Mouse (Mus musculus) monocyte, adult 2 months (primary cell): ENCODE results near the gene Pate2.

ENCODE experiments used
- DNase-seq, 2 experiments: peaks; one replicate each; pipeline ENCODE4 v3.0.0; 2022; ENCODE audit warnings: low spot score in 2 of 2, low read depth in 1 of 2

Pate2 gene

DNA sequence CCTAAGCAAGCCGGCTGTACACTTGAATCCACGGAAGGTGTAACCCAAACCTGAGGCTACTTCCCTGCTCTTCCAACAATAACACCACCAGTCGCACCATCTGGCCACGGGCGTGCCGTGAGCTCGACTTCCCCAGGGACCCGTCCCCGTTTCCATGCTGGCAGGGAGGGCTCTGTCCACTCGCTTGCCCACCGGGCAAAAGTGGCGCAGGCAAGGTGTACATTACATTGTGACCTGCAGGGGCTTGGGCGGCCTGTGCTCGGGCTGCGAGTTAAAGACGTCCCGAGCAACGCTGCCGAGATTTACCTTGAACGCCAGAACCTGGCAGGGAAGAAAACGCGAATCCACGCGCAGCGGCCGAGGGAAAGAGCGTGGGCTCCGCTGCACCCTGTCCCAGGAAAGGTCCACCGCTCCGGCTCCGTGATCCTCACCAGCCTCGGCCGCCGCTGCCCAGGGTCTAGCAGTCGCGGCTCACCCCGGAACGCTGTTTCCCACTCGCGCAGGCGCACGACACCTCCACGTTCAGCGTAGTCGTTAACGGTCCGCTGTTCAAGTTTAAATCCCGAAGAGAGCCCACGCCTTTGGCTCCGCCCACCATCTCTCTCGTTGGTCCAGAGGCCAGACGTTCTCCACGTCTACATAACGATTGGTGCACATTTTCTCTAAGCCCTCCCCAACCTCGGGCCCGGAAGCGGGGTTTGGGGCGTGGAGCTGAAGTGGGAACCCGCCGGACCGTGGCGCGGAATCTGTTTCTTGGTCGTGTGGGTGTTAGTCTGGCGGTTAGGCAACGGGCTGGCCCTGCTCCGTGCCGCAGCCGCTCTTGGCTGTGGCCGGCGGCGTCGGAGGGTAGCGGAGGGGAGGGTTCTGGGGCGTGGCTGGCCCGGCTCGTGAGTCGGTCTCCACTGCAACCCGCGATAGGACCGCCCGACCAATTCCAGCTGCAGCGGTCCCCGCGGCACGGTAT is at the start of gene Pate2, which contains the start of gene Hyls1:
Pate2 (plus strand) TSS at position 714 of the 964 bp plus-strand sequence.
Hyls1 (minus strand) TSS at position 828 of the 964 bp plus-strand sequence.
- peak; percentile 86 for DNase-seq

DNA sequence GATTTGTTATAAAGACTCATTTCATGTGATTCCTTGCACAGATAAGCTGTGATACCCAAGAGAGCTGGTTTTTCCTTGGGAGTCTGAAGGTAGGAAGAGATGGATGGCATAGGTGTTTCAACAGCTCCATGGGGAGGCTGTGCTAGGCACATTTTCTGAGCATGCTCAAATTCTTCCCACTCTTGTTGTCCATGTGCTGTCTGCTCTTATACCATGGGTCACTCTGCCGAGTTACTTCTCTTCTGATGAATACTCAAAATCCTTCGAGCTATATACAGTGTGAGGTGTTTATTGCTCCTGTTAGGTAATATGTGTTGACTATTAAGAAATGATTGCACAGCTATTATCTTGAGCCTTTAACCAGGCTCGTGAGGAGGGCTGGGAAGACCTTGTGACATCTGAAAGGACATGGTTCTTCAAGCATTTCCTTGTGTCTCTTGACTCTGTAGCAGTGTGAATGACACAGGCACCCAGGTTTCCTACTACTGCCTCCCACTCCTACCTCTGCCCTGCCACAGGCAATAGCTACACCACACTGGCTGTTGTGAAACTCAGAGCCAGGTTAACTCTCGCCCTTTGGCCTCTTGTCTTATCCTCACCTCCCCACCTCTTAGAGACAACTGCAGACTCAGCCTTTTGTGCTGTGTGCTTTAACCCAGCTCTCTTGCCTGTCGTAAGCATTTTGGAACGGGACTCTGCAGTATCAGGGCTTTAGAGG is 49.3 kb upstream of the Pate2 start:
- DNase-seq: no peak

DNA sequence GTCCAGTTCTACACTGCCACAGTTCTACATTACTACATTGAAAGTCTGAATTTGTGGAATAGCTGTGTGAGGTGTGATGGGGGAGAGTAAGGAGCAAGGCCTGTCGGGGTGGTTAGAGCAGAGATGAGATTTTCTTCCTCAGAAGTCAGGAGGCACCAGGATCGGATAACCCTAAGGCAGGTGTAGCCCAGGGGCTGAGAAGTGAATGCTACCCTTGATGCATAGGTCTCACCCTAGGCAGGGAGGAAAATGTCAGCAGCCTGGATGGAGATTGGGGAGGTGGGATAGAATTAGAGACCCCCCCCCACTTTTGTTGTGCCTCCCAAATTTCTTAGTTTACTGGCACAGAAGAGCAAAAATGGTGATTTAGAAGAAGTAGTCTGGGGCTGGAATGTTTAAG is 47.8 kb upstream of the Pate2 start:
- DNase-seq: no peak

DNA sequence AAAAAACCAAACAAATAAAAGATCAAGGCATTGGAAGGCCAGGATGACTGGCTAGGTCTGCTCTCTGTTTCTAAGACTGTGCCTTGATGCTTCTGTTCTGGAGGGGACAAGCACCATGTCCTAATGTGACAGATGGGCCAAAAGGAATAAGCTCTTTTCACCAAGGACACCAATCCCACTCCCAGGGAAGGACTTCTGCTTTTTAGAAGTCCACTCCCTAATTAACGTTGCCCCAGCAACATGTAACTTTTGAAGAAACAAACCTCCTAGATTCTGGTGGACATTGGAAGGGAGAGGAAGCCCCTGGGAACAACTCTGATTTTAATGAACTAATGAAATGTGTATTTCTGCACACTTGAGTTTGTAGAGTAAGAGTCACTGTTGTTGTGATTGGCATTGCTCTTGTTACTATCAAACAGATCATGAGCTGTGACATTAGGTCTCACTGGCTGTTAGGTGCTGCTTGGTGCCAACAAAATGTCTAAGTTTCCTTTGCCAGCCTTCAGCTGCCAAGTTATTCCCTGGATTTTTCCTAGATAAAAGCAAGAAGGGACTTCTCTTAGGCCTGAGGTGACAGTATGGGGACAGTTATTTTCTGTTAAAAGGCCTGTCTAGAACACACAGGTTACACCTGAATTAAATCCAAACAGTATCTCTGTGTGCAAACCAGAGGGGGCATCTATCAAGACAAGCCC is 47.1 kb upstream of the Pate2 start:
- no peak for DNase-seq

DNA sequence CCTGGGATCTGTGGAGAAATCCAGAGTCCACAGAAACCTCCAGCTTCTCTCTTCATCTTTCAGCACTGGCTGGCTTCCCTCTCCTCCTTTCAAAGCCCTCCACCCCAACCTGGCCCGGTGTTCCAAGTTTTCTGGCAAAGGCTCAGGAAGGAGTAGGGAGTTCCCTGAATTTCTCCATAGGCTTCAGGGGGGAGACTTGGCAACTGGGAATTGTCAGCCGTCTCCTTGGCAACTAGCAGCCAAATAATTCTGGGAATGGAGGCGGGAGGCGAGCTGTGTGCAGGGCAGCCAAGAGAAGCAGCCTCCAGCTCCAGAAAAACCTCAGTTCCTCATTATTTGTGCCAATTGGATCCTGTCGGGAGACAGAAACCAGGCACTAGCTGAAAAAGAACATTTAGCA is 46.5 kb upstream of the Pate2 start:
- no peak for DNase-seq

DNA sequence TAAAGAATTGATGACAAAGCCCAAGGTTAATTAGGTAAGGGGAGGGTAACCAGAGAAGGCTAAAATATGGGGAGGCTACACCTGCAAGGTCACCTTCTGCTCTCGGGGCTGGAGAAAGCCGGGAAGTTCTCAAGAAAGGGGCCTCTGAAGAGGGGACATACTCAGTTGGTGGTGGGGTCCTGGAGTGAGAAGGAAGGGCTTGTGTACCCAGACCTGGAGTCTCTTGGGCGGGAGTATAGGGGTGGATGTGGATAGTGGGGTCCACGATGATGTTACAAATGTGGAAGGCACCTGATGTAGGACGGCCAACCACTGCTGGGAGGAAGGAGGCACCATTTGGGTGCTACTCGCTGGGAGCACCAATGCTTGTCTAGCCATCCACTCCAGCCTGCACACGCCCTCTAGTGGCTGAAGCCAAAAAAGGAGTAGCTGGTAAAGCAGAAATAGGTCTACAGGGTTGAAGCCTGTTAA is 46.1 kb upstream of the Pate2 start:
- no peak for DNase-seq

DNA sequence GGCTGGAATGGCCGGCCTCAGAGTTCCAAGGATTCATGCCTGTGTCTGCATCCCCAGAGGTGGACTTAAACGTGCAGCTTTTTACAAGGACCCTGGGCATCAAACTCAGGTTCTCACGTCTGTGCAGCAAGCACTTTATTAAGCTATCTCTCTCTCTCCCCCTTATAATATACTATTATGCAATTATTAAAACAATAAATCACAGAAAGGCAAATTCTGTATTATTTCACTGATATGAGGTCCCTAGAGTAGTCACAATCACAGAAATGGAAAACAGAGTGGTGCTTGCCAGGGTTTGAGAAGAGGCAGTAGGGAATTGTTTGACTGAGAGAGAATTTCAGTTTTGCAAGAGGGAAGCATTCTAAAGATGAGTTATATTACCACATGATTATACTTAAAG is 40.9 kb upstream of the Pate2 start:
- no peak for DNase-seq

DNA sequence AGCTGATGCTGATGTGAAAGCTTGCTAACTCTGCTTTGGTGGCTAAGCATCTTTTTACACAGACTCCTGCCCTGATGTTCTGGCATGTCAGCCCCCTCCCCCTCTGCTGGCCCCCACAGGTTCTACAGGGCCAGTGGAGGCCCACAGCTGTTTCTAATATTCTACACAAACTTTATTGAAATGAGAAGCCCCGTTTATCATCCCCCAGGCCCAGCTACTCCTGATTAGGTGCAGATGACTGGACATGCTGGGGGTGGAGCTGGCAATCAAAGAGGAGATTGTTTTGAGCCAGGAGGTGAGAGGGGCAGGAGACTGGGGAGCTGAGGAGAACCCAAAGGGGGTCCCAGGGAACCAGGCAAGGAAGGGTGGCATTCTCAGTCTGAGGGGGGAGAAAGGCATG is 40.3 kb upstream of the Pate2 start:
- no peak for DNase-seq

DNA sequence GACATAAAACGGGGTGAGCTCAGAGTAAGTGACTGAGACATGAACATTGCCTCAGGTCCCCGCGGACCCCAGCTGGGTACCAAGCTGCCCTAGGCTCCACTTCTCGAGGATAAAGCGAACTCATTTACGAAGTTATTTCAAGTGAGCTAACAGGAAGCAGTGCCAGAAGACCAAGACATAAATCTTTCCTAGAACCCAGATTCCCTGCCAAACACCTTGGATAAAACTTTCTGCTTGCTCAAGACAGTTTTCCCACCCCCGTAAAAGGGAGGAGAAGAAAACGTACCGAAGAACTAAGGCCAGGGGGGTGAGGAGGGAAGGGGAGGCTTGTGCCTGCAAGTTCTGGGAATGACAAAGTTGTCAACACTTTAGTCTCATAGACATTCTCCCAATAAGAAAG is 36.8 kb upstream of the Pate2 start:
- DNase-seq: no peak

DNA sequence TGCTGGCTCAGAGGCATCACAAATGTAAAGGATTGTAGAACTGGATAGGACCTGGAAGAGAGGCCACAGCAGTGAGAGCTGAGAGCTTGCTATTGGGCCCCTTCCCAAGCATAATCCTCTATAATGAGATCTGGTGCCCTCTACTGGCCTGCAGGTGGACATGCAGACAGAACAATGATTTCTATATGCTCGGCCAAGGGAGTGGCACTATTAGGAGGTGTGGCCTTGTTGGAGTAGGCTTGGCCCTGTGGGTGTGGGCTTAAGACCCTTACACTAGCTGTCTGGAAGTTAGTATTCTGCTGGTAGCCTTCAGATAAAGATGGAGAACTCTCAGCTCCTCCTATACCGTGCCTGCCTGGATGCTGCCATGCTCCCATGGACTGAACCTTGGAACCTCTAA is 35.0 kb upstream of the Pate2 start:
- no peak for DNase-seq

DNA sequence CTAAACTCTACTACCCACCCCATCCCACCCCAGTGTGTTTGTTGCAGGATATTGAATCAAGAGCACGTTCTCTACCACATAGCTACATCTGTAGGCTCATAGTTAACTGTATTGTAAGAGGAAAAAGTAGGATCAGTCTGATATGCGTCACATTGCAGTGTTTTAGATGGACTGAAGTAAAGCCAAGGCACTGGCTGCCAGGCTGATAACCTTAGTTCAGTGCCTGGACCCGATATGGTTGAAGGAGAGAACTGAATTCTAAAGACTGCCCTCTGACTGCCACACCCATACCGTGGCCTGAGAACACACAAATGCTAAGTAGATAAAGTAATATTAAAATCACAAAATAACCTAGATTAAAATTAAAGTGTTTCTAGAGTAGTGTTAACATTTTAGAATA is 34.2 kb upstream of the Pate2 start:
- no peak for DNase-seq

DNA sequence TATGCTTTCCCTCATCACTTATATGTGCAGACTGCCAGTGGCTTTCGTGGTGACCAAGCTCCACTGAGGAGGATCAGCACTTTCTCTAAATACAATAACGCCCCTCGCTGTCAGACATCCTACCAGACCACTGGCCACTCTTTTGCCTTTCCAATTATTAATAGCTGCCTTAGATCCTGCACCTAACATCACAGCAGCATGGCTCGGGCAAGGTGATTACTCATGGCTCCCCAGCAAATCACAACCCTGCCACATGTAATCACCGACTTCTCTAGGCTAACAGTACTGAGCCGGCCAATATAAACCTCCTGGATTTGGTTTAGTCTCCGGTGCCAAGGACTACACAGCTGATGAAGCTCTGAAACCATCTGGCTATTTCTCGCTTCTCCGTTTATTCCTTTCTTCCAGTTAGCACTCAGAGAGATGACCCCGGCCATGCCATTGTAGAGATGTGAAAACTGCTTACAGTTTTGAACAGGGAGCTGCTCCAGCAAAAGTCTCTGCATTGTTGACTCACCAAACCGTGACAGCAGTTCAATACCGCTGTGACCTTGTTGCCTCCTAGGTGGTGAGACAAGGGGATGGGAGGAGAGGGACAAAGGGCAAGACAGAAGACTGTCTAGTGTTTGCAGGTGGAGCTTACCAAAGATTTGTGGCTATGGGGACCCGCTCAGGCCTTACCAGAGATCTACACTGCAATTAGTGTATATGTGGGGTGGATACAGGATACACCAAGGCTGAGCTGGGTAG is 30.9 kb upstream of the Pate2 start:
- no peak for DNase-seq

DNA sequence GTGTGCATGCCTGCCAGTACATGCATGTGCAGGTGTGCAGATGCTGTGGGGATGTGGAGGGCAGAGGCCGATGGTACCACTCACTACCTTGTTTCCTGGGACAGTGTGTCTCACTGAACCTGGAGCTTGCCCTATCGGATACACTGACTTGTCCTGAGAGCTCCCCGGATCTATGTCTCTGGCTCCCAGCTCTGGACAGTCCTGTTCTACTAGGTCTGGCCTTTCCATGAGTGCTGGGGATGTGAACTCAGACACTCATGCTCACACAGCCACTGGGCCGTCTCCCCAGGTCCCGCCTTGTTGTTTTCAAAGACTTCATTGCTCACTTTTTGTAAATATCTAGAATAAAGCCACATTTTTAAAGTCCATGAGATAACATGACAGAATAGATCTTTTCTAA is 29.1 kb upstream of the Pate2 start:
- no peak for DNase-seq

DNA sequence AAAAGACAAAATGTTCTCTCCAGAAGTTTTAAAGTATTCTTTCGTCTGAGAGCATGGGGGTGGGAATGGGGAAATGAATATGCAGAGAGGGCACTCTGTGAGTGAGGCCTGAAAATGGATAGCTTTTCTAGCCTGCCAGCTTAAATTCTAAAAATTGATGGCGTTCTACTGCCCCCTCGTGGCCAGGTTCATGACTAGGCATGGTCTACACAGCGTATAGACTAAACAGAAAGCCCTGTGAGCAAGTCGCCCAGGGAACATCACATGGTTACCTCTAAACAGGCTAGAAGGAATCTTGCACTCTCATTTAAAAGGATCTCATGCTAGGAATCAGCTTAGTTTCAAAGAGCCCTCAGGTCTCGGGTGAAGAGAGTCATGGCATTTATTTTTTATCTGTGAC is 28.6 kb upstream of the Pate2 start:
- DNase-seq: peak in 1 of 2 experiments; percentile 49

DNA sequence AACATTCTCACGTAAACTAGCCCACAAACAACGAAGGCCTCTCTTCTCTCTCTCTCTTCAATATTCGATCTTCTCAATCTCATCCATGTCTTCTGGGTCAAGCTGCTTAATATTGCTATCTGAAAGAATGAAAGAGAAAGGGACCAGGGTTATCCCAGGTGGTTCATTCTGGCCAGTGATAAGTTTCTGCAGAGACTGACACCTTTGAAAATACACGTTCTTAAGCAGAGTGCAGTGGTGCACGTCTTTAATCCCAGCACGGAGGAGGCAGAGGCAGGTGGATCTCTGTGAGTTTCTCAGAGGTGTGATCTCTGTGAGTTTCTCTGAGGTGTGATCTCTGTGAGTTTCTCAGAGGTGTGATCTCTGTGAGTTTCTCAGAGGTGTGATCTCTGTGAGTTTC is 28.1 kb upstream of the Pate2 start:
- no peak for DNase-seq

DNA sequence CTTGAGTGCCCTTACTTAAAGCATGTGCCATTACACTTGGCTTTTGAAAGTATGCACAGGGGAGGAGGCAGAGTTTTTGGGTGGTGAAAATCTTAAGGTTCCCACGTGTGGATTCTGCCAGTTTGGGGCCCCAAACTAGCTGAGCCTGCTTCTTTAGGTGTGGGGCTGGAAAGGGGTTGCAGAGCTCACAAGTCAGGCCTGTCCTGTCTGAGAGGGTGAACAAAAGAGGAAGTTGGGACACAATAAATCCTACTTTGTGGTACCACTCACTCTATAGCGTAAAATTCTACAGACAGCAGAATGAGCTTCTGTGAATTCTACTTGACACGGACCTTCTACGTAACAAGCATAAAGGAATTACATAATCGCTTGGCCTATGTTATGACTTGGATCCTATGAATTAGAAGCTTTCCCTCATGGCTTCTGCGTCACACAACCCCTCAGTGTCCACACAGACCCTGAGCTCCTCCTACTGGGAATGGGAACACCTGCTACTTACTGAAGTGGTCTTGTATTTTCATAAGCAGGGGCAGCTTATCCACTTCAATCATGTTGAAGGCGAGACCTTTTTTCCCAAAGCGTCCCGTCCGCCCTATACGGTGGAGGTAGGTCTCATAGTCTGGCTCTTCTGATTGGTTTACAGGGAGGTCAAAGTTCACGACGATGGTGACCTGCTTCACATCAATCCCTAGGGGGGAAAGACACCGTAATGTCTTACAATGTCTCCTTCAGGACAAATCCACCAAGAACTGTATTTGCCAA is 26.8 kb upstream of the Pate2 start:
- no peak for DNase-seq

DNA sequence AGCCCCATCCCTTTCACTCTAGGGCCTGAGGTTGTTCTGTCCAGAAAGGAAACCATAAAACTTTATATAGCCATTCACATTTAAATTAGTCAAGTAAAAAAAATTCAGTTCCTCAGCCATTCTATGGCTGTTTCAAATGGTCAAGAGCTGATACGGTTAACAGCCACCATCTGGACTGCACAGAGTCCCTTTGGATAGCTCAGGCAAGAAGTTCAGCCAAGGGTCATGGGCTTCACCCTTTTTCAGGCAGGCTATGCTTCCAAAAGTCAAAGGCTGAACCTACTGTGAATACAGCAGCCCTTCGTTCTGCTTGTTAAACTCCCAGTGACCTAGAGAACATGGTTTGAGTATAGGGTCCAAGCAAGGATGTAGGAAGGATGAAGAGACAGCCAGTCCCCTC is 25.4 kb upstream of the Pate2 start:
- no peak for DNase-seq

DNA sequence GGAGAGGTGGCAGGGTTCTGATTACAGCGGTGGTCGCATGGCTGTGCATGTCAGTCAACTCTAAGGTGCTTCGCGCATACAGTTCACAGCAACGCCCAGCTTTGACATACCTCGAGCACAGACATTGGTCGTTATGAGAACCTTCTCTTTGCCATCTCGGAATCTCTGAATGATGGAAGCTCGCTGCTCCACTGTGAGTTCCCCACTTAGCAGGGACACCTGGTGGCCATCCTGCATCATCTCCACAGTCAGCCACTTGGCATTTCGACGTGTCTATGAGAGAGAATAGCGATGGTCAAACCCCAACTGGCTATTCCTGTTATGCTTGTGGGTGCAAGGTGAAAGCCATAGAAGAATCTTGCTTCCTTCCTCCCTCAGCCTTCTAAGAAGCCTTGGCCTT is 24.4 kb upstream of the Pate2 start:
- no peak for DNase-seq

DNA sequence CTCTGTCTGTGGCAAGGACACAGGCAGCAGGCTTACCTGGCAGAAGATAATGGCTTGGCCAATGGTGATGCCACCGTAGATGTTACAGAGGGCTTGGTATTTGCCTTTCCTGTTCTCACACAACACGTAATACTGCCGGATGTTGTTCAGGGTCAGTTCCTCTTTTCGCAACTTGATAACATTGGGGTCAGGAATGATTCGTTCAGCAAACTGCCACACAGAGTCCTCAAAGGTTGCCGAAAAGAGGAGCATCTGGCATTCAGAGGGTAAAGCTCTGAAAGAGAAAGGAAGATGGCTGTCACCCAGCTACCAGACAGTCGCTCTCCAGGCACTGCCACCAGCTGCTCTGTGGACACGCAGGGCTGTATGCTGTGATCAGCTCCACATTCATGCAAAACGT is 23.3 kb upstream of the Pate2 start:
- DNase-seq: no peak

DNA sequence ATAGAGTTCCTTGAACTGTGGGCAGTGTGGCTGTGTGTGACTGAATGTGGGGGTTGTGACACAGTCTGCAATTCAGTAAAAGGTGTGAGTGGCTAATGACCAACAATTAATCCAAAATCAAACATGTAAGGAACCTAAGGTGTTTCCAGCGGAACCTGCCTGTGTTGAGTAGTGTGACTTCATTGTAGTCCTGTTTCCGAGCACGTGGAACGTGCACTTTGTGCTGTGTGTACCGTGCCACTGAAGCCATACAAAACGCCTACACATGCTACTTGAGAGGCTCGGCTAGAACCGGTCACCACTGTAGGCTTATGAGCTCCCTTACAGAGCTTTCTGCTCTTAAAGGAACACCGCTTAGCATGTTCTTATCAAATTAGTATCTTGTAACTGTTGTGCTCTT is 21.6 kb upstream of the Pate2 start:
- no peak for DNase-seq
